Mouse (Mus musculus): ENCODE data around the gene Abraxas2. TPM values are rescaled to one million over a fixed set of nuclear protein-coding genes. Genes with fewer than 3 reads are reported as not detected.

The Abraxas2 gene
- polyA plus RNA-seq, 1 experiment, result 20.2 TPM

- Histone ChIP-seq H3K36me3 (ENCODE audit: control insufficient read depth, insufficient read depth) (no peaks in the 10 kb centered on the region), H3K4me3 (peak overlapping the region; percentile 56), H3ac (ENCODE audit: control insufficient read depth, insufficient read length) (peak overlapping the region; percentile 86), H3K79me2 (ENCODE audit: control insufficient read depth, insufficient read depth) (peaks cover 21% of the 10 kb centered on the region), H3K27me3 (ENCODE audit: control insufficient read depth, insufficient read depth, insufficient read length) (no peaks in the 10 kb centered on the region), H3K4me2 (ENCODE audit: low read depth) (peak overlapping the region; percentile 97)
- TF ChIP-seq MYOD1 (IDR thresholded peaks at IDR 0.05; ENCODE audit: control insufficient read depth in 1 of 3, insufficient read length in 2 of 3, low read depth in 2 of 3) (no peak), TCF12 (IDR thresholded peaks at IDR 0.05; ENCODE audit: insufficient read depth, poor library complexity, severe bottlenecking) (no peak), MAX (IDR thresholded peaks at IDR 0.05; ENCODE audit: low read depth) (no peak), E2F4 (IDR thresholded peaks at IDR 0.05; ENCODE audit: insufficient read depth) (no peak), REST (IDR thresholded peaks at IDR 0.05; ENCODE audit: insufficient read depth, insufficient read length) (no peak), CEBPB (IDR thresholded peaks at IDR 0.05; ENCODE audit: insufficient read depth, poor library complexity, severe bottlenecking) (no peak), POLR2AphosphoS2 (IDR thresholded peaks at IDR 0.05; ENCODE audit: insufficient read length, low read depth) (no peak), TCF3 (IDR thresholded peaks at IDR 0.05; ENCODE audit: insufficient read length, low read depth) (no peak), SRF (IDR thresholded peaks at IDR 0.05; ENCODE audit: control insufficient read depth, insufficient read length, low read depth) (no peak), POLR2A (IDR thresholded peaks at IDR 0.05; ENCODE audit: insufficient read length, low read depth) (no peak), USF1 (IDR thresholded peaks at IDR 0.05; ENCODE audit: low read depth) (no peak), MYOG (IDR thresholded peaks at IDR 0.05; ENCODE audit: control insufficient read depth in 1 of 3, insufficient read depth in 1 of 3, insufficient read length in 2 of 3, low read depth in 2 of 3) (no peak)
These were observed 47.1 kb upstream of the Abraxas2 start for GRCm38 (mm10) chr7:132811716-132812618.

DNA sequence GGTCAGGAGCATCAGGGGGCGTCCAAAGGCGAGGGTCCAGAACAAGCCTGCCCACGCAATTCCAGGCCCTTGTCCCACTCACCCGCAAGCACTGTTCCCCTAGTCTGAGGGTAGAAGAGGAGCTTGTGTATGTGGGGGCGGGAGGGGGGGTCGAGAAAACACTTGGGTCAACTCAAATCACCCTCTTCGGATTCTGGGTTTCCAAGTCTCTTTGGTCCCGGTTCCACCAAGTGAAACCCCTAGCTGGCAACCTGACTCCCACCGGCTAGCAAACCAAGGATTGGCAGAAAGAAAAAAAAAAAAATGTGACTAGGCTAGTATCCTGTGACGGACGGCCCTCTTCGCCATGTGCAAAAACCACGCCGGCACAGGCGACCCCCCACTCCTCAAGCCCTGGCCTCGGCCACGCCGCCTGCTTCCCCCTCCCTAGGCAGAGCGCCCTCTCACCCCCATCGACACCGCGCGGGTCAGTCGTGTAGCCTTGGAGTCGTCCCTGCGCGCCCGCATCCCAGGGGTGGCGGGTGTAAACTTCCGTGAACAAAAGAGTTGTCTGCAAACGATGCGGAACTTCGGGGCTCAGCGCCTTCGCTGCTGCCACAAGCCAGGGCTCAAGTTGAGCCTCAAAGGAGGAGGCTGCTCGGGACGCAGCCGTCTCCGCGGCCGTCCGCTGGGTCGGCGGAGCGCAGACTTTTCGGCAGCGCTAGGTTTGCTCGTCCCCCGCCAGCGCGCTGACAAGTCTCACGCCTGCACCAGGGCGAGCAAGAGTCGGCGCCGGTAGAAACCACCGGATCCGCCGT lies 46.2 kb upstream of the Abraxas2 start:
- H3K36me3 ChIP-seq (ENCODE audit: control insufficient read depth, insufficient read depth), result no peaks in the 10 kb centered on the region
- TF ChIP-seq POLR2AphosphoS2 (IDR thresholded peaks at IDR 0.05; ENCODE audit: insufficient read length, low read depth) (peak; percentile 31), CEBPB (IDR thresholded peaks at IDR 0.05; ENCODE audit: insufficient read depth, poor library complexity, severe bottlenecking) (no peak), POLR2A (IDR thresholded peaks at IDR 0.05; ENCODE audit: insufficient read length, low read depth) (peak; percentile 8)
- peak overlapping the region; percentile 86 for H3ac ChIP-seq (ENCODE audit: control insufficient read depth, insufficient read length)
- peak overlapping the region; percentile 56 for H3K4me3 ChIP-seq
- H3K79me2 ChIP-seq (ENCODE audit: control insufficient read depth, insufficient read depth), result peaks cover 16% of the 10 kb centered on the region
- H3K4me2 ChIP-seq (ENCODE audit: low read depth), result peak overlapping the region; percentile 97
- no peaks in the 10 kb centered on the region for H3K27me3 ChIP-seq (ENCODE audit: control insufficient read depth, insufficient read depth, insufficient read length)

DNA sequence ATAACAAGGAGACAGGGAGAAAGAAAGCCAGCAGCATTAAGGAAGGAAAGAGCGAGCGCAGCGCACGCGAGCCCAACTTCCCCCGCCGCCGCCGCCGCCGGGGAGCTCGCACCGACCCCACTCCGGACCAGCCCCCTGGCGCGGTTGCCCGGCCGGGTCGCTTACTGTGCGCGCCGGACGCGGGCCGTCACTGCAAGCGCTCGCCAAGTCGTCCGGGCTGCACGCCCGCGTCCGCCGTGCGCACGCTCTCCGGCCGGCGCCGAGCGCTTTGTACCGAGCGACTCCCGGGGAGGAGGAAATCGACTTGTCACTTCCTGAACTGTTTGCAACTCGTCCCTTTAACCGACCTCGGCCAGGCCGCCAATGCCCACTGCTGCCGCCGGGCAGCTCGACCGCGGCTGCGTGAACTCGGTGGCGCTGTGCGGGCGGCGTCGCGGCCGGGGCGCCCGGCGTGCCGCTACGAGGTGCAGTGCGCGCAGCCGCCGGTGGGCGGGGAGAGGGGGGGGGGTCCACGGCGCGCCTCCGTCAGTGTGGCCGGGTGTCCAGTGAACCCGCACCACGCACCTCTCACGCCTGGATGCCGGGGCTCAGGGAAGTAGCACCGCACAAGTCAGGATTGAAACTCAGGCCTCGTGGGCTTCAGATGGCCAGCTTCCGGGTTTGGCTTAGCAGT lies 45.5 kb upstream of the Abraxas2 start, which contains the start of gene Fam53b:
Fam53b (minus strand) TSS at position 471 of the 673 bp plus-strand sequence.
- Histone ChIP-seq H3K27me3 (ENCODE audit: control insufficient read depth, insufficient read depth, insufficient read length) (no peaks in the 10 kb centered on the region), H3K4me3 (peak within 1 kb of the TSS; percentile 56), H3K36me3 (ENCODE audit: control insufficient read depth, insufficient read depth) (no peaks in the 10 kb centered on the region), H3ac (ENCODE audit: control insufficient read depth, insufficient read length) (peak within 1 kb of the TSS; percentile 86), H3K79me2 (ENCODE audit: control insufficient read depth, insufficient read depth) (peaks cover 12% of the 10 kb centered on the region), H3K4me2 (ENCODE audit: low read depth) (peak within 1 kb of the TSS; percentile 97)
- TF ChIP-seq POLR2A (IDR thresholded peaks at IDR 0.05; ENCODE audit: insufficient read length, low read depth) (peak; percentile 78), POLR2AphosphoS2 (IDR thresholded peaks at IDR 0.05; ENCODE audit: insufficient read length, low read depth) (peak; percentile 83), MYOD1 (IDR thresholded peaks at IDR 0.05; ENCODE audit: control insufficient read depth in 1 of 3, insufficient read length in 2 of 3, low read depth in 2 of 3) (peak in 1 of 3 experiments; percentile 36), E2F4 (IDR thresholded peaks at IDR 0.05; ENCODE audit: insufficient read depth) (no peak)

DNA sequence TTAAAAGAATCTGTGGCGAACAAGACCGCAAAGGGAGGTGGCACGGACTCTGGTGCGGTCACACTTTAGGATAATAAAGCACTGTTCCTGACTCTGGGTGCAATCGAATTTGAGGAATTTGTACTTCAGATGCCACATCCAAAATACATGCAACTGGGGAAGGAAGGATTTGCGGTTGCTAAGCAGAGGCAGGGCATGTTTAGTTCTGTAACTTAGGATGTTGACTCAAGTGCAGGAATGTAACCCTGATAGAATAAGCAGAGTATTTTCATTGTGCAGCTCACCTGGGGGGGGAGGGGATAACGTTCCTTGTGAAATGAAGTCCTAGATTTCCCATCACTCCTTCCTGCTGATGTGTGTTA lies 45.0 kb upstream of the Abraxas2 start:
- Histone ChIP-seq H3ac (ENCODE audit: control insufficient read depth, insufficient read length) (peak overlapping the region; percentile 86), H3K36me3 (ENCODE audit: control insufficient read depth, insufficient read depth) (peaks cover 3% of the 10 kb centered on the region), H3K79me2 (ENCODE audit: control insufficient read depth, insufficient read depth) (peaks cover 12% of the 10 kb centered on the region), H3K4me2 (ENCODE audit: low read depth) (peak overlapping the region; percentile 97), H3K4me3 (peak overlapping the region; percentile 56), H3K27me3 (ENCODE audit: control insufficient read depth, insufficient read depth, insufficient read length) (no peaks in the 10 kb centered on the region)
- TF ChIP-seq POLR2A (IDR thresholded peaks at IDR 0.05; ENCODE audit: insufficient read length, low read depth) (no peak), TCF3 (IDR thresholded peaks at IDR 0.05; ENCODE audit: insufficient read length, low read depth) (no peak)

- Histone ChIP-seq H3K4me3 (no peak overlapping the region), H3K4me2 (ENCODE audit: low read depth) (no peak overlapping the region), H3K79me2 (ENCODE audit: control insufficient read depth, insufficient read depth) (peaks cover 6% of the 10 kb centered on the region), H3K36me3 (ENCODE audit: control insufficient read depth, insufficient read depth) (peaks cover 3% of the 10 kb centered on the region), H3K27me3 (ENCODE audit: control insufficient read depth, insufficient read depth, insufficient read length) (no peaks in the 10 kb centered on the region), H3ac (ENCODE audit: control insufficient read depth, insufficient read length) (no peak overlapping the region)
- no peak for TF ChIP-seq TCF3 (IDR thresholded peaks at IDR 0.05; ENCODE audit: insufficient read length, low read depth)
- TF ChIP-seq MYOG (IDR thresholded peaks at IDR 0.05; ENCODE audit: control insufficient read depth in 1 of 3, insufficient read depth in 1 of 3, insufficient read length in 2 of 3, low read depth in 2 of 3), result no peak
- no peak for TF ChIP-seq REST (IDR thresholded peaks at IDR 0.05; ENCODE audit: insufficient read depth, insufficient read length)
- TF ChIP-seq SRF (IDR thresholded peaks at IDR 0.05; ENCODE audit: control insufficient read depth, insufficient read length, low read depth), result no peak
- TF ChIP-seq CEBPB (IDR thresholded peaks at IDR 0.05; ENCODE audit: insufficient read depth, poor library complexity, severe bottlenecking), result no peak
- TF ChIP-seq MYOD1 (IDR thresholded peaks at IDR 0.05; ENCODE audit: control insufficient read depth in 1 of 3, insufficient read length in 2 of 3, low read depth in 2 of 3), result no peak
- no peak for TF ChIP-seq POLR2AphosphoS2 (IDR thresholded peaks at IDR 0.05; ENCODE audit: insufficient read length, low read depth)
- no peak for TF ChIP-seq POLR2A (IDR thresholded peaks at IDR 0.05; ENCODE audit: insufficient read length, low read depth)
- no peak for TF ChIP-seq USF1 (IDR thresholded peaks at IDR 0.05; ENCODE audit: low read depth)
- no peak for TF ChIP-seq TCF12 (IDR thresholded peaks at IDR 0.05; ENCODE audit: insufficient read depth, poor library complexity, severe bottlenecking)
These were observed 43.9 kb upstream of the Abraxas2 start for GRCm38 (mm10) chr7:132815081-132815480.

Data from myocyte (in vitro differentiated cells).